Mouse (Mus musculus) granulocyte monocyte progenitor cell, adult 5-6 weeks (primary cell): ENCODE results near the gene Vmn1r27. TPM values are rescaled to one million over a fixed set of nuclear protein-coding genes. Genes with fewer than 3 reads are reported as not detected.

Source experiments
- ATAC-seq: replicated peaks from 2 replicates; pipeline ENCODE4 v1.8.0; 2016; ENCODE audit warnings: mild to moderate bottlenecking, moderate TSS enrichment, inconsistent platforms; ENCODE audit not compliant: poor library complexity, severe bottlenecking
- total RNA-seq, 2 experiments: library from RNA; stranded (forward) in 1 of 2; stranded (reverse) in 1 of 2; fragments of 200-712, 200-1000 nt in 1 of 2; fragments of >200 nt in 1 of 2; fragmentation: Nextera tagmentation in 1 of 2; gene quantifications; 2 replicates each; pipeline ENCODE4 v1.2.3; 2014 to 2017

The Vmn1r27 gene
- total RNA-seq (2014; fragmentation: Nextera tagmentation) (not detected in 2 replicates), total RNA-seq (2017) (not detected in 2 replicates)

- no peak for ATAC-seq
Observed at GRCm38 (mm10) chr6:58218721-58219120, at the start of gene Vmn1r27. Gene Vmn1r27, minus strand, starts transcription at chr6:58218821.

GRCm38 (mm10) chr6:58261737-58262136, 43.1 kb upstream of the Vmn1r27 start, which contains the start of gene Vmn1r28:
Gene Vmn1r28, plus strand, starts transcription at chr6:58262037.
- no peak for ATAC-seq

- ATAC-seq: no peak
Observed at GRCm38 (mm10) chr6:58216119-58216518, 2.5 kb downstream of the Vmn1r27 start.

Other genes starting within 250 kb of the Vmn1r27 start
- gene Vmn1r25, start 238.0 kb downstream of the Vmn1r27 start, total RNA-seq (2014; fragmentation: Nextera tagmentation): not detected in 2 replicates
- not detected in 2 replicates for gene Vmn1r25, start 238.0 kb downstream of the Vmn1r27 start, total RNA-seq (2017)
- gene Vmn1r26, start 203.7 kb downstream of the Vmn1r27 start, total RNA-seq (2014; fragmentation: Nextera tagmentation): not detected in 2 replicates
- not detected in 2 replicates for gene Vmn1r26, start 203.7 kb downstream of the Vmn1r27 start, total RNA-seq (2017)
- not detected in 2 replicates for gene Vmn1r28, start 43.2 kb upstream of the Vmn1r27 start, total RNA-seq (2014; fragmentation: Nextera tagmentation)
- not detected in 2 replicates for gene Vmn1r28, start 43.2 kb upstream of the Vmn1r27 start, total RNA-seq (2017)
- not detected in 2 replicates for gene Vmn1r29, start 82.7 kb upstream of the Vmn1r27 start, total RNA-seq (2014; fragmentation: Nextera tagmentation)
- not detected in 2 replicates for gene Vmn1r29, start 82.7 kb upstream of the Vmn1r27 start, total RNA-seq (2017)
- not detected in 2 replicates for gene Vmn1r30, start 224.6 kb upstream of the Vmn1r27 start, total RNA-seq (2014; fragmentation: Nextera tagmentation)
- gene Vmn1r30, start 224.6 kb upstream of the Vmn1r27 start, total RNA-seq (2017): not detected in 2 replicates